Mouse (Mus musculus) heart, embryonic 12.5 days (tissue): ENCODE measurements around the gene Igf1. TPM values are rescaled to one million over a fixed set of nuclear protein-coding genes. Genes with fewer than 3 reads are reported as not detected.

ENCODE experiments used
- ATAC-seq: fragments of 200-750 bp; cut with Nextera tagmentation; 2 replicates; pipeline ENCODE4 v1.8.0; 2017; ENCODE audit warnings: moderate TSS enrichment, moderate library complexity; ENCODE audit not compliant: insufficient number of reproducible peaks, low FRiP score
- H3K27ac ChIP-seq: fragments of 300-500 bp; sonication (generic); 2 replicates; pipeline ENCODE4 v1.5.1; 2016; ENCODE audit warnings: mild to moderate bottlenecking, moderate library complexity; ENCODE audit not compliant: poor library complexity, severe bottlenecking
- H3K27me3 ChIP-seq: fragments of 300-500 bp; sonication (generic); replicated peaks from 2 replicates; pipeline ENCODE4 v1.6.1; 2016; ENCODE audit warnings: mild to moderate bottlenecking, moderate library complexity
- H3K36me3 ChIP-seq: fragments of 300-500 bp; sonication (generic); 2 replicates; pipeline ENCODE4 v1.6.1; 2016; ENCODE audit warnings: mild to moderate bottlenecking, moderate library complexity
- H3K4me1 ChIP-seq: fragments of 300-500 bp; sonication (generic); replicated peaks from 2 replicates; pipeline ENCODE4 v1.6.1; 2016; ENCODE audit warnings: mild to moderate bottlenecking
- H3K4me2 ChIP-seq: fragments of 300-500 bp; sonication (generic); 2 replicates; pipeline ENCODE4 v1.6.1; 2016; ENCODE audit warnings: mild to moderate bottlenecking, moderate library complexity
- H3K4me3 ChIP-seq: fragments of 300-500 bp; sonication (generic); 2 replicates; pipeline ENCODE4 v1.5.1; 2016; ENCODE audit warnings: mild to moderate bottlenecking
- H3K9ac ChIP-seq: fragments of 300-500 bp; sonication (generic); 2 replicates; pipeline ENCODE4 v1.6.1; 2016; ENCODE audit warnings: mild to moderate bottlenecking, moderate library complexity
- H3K9me3 ChIP-seq: fragments of 300-500 bp; sonication (generic); replicated peaks from 2 replicates; pipeline ENCODE4 v1.6.1; 2016; ENCODE audit warnings: mild to moderate bottlenecking, moderate library complexity
- WGBS: fragments of 180-500 bp; shearing (Covaris S2); methylation state at CpG from one replicate; pipeline ENCODE4 v1.1.7; 2016; 5-methylcytosine and 5-hydroxymethylcytosine counted together
- polyA plus RNA-seq: library from polyadenylated mRNA; unstranded; fragments of >200 nt; fragmentation: Nextera tagmentation; extraction: Ambion mirVana; gene quantifications from 2 replicates; pipeline ENCODE4 v1.2.1, GENCODE M21; 2016

The Igf1 gene
- polyA plus RNA-seq, 1 experiment from 2014 or later = 49.9 TPM

GRCm38 (mm10) chr10:87872854-87873253, 14.8 kb downstream of the Igf1 start:
- 72% methylated on average over 5 of the region's 5 CpGs for WGBS

DNA sequence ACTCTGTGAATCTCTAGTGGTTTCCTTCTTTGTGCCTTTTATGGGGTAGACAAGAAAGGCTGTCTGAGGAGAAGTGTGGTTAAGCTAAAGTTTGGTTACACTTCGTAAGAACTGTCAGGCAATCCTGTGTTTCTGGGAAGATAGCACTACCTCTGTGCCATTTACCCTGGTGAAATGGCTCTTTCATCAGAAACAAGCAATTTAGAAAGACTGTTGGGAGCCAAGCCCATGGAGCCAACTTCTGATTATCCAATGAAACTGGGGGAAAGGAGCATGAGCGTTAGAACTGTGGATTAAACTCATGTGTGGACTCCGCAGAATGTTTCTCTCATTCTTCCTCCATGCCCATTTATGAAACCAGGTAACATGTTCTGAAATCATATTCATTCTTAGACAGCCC, 15.5 kb downstream of the Igf1 start:
- 87% methylated on average over 3 of the region's 3 CpGs for WGBS
- H3K27me3 ChIP-seq = no peaks in the 10 kb centered on the region

More at GRCm38 (mm10) chr10:87872854-87873253, 14.8 kb downstream of the Igf1 start:
- H3K9ac ChIP-seq = no peak overlapping the region
- H3K27ac ChIP-seq = no peak overlapping the region; the same call in 1 of the 2 replicates
- H3K9me3 ChIP-seq = no peaks in the 10 kb centered on the region; the same call in 1 of the 2 replicates
- ATAC-seq = no peak
- peaks cover 15% of the 10 kb centered on the region for H3K4me1 ChIP-seq
- H3K4me2 ChIP-seq = no peak overlapping the region
- no peaks in the 10 kb centered on the region for H3K27me3 ChIP-seq
- peaks cover 9% of the 10 kb centered on the region; the same call in 1 of the 2 replicates for H3K36me3 ChIP-seq
- H3K4me3 ChIP-seq = no peak overlapping the region

GRCm38 (mm10) chr10:87880071-87880785, 22.2 kb downstream of the Igf1 start:
- Histone ChIP-seq H3K27me3 (no peaks in the 10 kb centered on the region), H3K9ac (no peak overlapping the region), H3K27ac (no peak overlapping the region), H3K4me3 (no peak overlapping the region), H3K36me3 (peaks cover 3% of the 10 kb centered on the region; the same call in 1 of the 2 replicates), H3K9me3 (no peaks in the 10 kb centered on the region), H3K4me1 (no peaks in the 10 kb centered on the region), H3K4me2 (no peak overlapping the region)
- ATAC-seq = no peak
- 76% methylated on average over 7 of the region's 7 CpGs for WGBS

More for the DNA sequence above, 15.5 kb downstream of the Igf1 start:
- Histone ChIP-seq H3K36me3 (0 out of 2 replicates have a peak, but pooled peaks cover 6% of the 10 kb centered on the region), H3K27ac (no peak overlapping the region), H3K4me3 (no peak overlapping the region), H3K9ac (no peak overlapping the region), H3K4me2 (no peak overlapping the region), H3K9me3 (no peaks in the 10 kb centered on the region; the same call in 1 of the 2 replicates), H3K4me1 (peaks cover 15% of the 10 kb centered on the region)
- no peak for ATAC-seq

DNA sequence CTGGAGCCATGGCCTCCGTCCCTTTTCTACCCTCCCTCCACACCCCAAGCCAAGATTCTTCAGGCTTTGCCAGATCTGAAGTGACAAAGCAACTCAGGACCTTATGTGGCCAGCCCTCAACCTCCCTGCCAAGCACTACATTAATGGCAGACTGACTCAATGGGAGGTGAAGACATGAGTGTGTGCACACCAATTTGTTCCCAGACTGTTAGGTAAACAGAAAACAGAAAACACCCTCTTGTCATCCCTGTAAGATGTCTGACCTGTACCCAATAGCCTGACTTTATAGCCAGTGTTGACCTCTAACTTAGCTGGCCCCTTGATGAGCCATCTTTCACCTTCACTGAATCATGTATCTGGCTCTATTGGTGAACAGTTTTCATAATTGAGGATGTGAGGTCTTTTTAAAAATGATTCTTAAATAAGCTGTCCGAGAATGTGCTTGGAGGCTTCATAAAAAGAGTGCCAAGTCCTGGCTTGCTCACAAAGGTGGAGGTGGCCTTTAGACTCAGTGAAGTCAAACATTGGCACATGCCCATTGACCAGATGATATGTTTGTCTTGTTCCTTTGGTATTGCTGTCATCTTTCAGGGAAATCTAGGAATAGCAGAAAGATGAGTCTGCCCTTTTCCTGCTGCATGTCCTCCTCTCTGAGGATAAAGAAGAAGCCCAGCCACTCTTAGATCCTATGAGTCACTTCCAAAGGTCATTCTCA, 27.4 kb downstream of the Igf1 start:
- no peak overlapping the region for H3K4me2 ChIP-seq
- no peaks in the 10 kb centered on the region for H3K27me3 ChIP-seq
- H3K27ac ChIP-seq = no peak overlapping the region
- ATAC-seq = no peak
- H3K4me1 ChIP-seq = no peaks in the 10 kb centered on the region
- H3K9me3 ChIP-seq = no peaks in the 10 kb centered on the region
- WGBS = 66% methylated on average over 2 of the region's 2 CpGs
- no peaks in the 10 kb centered on the region for H3K36me3 ChIP-seq
- H3K9ac ChIP-seq = no peak overlapping the region
- H3K4me3 ChIP-seq = no peak overlapping the region

- H3K27ac ChIP-seq = no peak overlapping the region
- H3K27me3 ChIP-seq = no peaks in the 10 kb centered on the region
- no peak for ATAC-seq
- H3K4me2 ChIP-seq = no peak overlapping the region
- no peaks in the 10 kb centered on the region for H3K9me3 ChIP-seq
- H3K9ac ChIP-seq = no peak overlapping the region
- H3K4me3 ChIP-seq = no peak overlapping the region
- H3K4me1 ChIP-seq = no peaks in the 10 kb centered on the region
- peaks cover 2% of the 10 kb centered on the region; the same call in 1 of the 2 replicates for H3K36me3 ChIP-seq
Measured at GRCm38 (mm10) chr10:87889850-87890249, 31.8 kb downstream of the Igf1 start.

- Histone ChIP-seq H3K36me3 (peaks cover 2% of the 10 kb centered on the region; the same call in 1 of the 2 replicates), H3K9me3 (no peaks in the 10 kb centered on the region), H3K27me3 (no peaks in the 10 kb centered on the region), H3K4me3 (no peak overlapping the region), H3K27ac (no peak overlapping the region), H3K4me1 (no peaks in the 10 kb centered on the region), H3K9ac (no peak overlapping the region), H3K4me2 (no peak overlapping the region)
- no peak for ATAC-seq
Measured at GRCm38 (mm10) chr10:87892256-87892655, 34.2 kb downstream of the Igf1 start.

DNA sequence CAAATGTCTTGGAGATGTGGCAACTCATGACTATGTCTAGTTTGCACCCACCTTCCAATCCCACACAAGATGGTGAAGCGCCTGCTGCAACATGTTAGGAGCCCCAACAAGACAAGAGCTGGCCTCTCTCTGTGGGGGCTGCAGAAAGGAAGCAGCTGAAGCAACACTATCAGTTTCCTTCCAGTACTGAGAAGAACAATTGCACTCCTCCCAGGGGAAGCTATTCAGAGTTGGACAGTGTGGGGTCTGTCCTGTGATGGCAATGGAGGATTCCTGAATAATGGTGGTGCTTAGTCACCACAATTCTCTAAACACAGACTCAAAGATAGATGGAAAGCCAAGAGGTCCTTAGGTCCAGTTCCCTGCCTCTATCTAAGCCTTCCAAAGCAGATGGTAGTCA, 35.2 kb downstream of the Igf1 start:
- ATAC-seq = peak; percentile 33; the same call in 1 of the 2 replicates
- Histone ChIP-seq H3K9me3 (no peaks in the 10 kb centered on the region), H3K36me3 (peaks cover 2% of the 10 kb centered on the region; the same call in 1 of the 2 replicates), H3K27me3 (no peaks in the 10 kb centered on the region), H3K9ac (no peak overlapping the region), H3K4me3 (no peak overlapping the region), H3K27ac (no peak overlapping the region), H3K4me1 (no peaks in the 10 kb centered on the region), H3K4me2 (no peak overlapping the region)
- WGBS = 70% methylated on average over 1 of the region's 1 CpGs

DNA sequence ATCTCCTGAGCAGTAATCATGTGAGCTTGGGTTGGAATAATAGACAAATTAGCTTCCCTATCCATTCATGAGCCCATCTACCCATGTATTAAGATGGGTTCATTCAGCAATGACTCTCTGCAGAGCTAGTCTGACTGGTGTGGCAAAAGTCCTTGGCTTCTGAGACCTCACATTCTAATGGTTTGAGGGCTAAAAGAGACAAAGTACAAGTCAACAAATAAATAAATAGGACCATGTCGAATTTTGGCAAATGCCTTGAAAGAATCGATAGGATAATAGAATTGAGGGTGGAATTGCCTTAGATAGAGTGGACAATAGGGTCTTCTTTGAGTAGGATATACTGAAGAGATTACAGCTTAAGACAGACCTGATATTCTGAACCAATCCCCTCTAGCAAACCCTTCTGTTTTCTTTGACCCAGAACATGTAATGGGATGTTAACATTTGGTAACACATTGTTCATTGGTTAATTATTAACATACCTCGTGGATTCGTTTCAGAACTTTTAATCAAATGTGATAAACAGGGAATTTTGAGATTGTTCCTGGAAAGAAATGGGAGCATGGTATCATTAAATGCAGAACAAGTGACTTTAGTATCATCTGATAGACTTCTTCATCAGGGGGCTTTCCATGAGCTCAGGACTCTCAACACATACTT, 36.5 kb downstream of the Igf1 start:
- no peaks in the 10 kb centered on the region for H3K4me1 ChIP-seq
- H3K27ac ChIP-seq = no peak overlapping the region
- no peaks in the 10 kb centered on the region for H3K9me3 ChIP-seq
- no peaks in the 10 kb centered on the region for H3K27me3 ChIP-seq
- no peak overlapping the region for H3K4me3 ChIP-seq
- ATAC-seq = no peak
- 78% methylated on average over 4 of the region's 4 CpGs for WGBS
- H3K4me2 ChIP-seq = no peak overlapping the region
- peaks cover 2% of the 10 kb centered on the region; the same call in 1 of the 2 replicates for H3K36me3 ChIP-seq
- no peak overlapping the region for H3K9ac ChIP-seq

DNA sequence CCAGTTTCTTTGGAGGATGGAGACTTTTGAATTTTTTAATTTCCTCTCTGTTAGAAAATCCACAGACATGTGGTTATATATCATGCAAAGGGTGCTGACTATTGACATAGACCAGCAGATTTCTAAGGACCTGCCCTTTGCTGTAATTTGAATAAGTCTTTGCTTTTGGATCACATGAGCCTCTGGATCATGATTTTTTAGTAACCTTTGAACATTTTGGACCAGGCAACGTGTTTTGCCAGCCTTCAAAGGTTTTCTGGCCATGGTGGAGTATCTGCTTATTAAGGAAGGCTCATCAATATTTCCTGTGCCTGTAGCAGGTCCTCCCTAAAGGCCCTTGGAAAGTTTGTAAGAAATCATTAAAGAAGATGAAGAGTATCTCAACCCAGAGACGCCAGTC, 37.3 kb downstream of the Igf1 start:
- peaks cover 2% of the 10 kb centered on the region; the same call in 1 of the 2 replicates for H3K36me3 ChIP-seq
- H3K9me3 ChIP-seq = no peaks in the 10 kb centered on the region
- no peaks in the 10 kb centered on the region for H3K4me1 ChIP-seq
- ATAC-seq = no peak
- H3K27me3 ChIP-seq = no peaks in the 10 kb centered on the region
- no peak overlapping the region for H3K27ac ChIP-seq
- WGBS = 53% methylated on average over 2 of the region's 2 CpGs
- no peak overlapping the region for H3K4me2 ChIP-seq
- H3K4me3 ChIP-seq = no peak overlapping the region
- no peak overlapping the region for H3K9ac ChIP-seq

GRCm38 (mm10) chr10:87897331-87897730, 39.3 kb downstream of the Igf1 start:
- Histone ChIP-seq H3K27me3 (no peaks in the 10 kb centered on the region), H3K36me3 (no peaks in the 10 kb centered on the region), H3K27ac (no peak overlapping the region), H3K9me3 (no peaks in the 10 kb centered on the region), H3K4me2 (no peak overlapping the region), H3K4me3 (no peak overlapping the region), H3K4me1 (no peaks in the 10 kb centered on the region), H3K9ac (no peak overlapping the region)
- 89% methylated on average over 4 of the region's 4 CpGs for WGBS
- ATAC-seq = no peak

DNA sequence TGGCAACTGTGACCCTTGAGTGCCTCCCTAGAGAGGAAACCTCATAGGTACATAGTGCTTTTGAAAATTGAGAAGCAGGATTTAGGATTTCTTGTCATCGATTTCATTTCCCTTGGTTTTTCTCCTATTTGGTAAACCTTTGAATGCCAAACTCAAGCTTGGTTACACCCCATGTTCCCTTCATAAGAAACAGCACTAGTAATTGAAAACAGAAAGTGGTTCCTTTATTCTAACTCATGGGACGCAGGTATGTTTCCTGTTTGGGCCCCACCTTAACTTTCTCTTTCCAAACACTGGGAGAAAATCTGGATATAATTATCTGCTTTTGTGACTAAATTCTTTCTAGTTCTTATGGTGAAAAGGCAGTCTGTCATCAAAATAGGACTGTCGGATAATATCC, 40.8 kb downstream of the Igf1 start:
- H3K27me3 ChIP-seq = no peaks in the 10 kb centered on the region
- no peak for ATAC-seq
- no peak overlapping the region for H3K9ac ChIP-seq
- peaks cover 4% of the 10 kb centered on the region; the same call in 1 of the 2 replicates for H3K4me1 ChIP-seq
- H3K36me3 ChIP-seq = no peaks in the 10 kb centered on the region
- 88% methylated on average over 3 of the region's 3 CpGs for WGBS
- H3K4me2 ChIP-seq = no peak overlapping the region
- H3K27ac ChIP-seq = no peak overlapping the region
- no peaks in the 10 kb centered on the region for H3K9me3 ChIP-seq
- H3K4me3 ChIP-seq = no peak overlapping the region
